Mouse (Mus musculus): ENCODE data around the gene Rmi1.

DNA sequence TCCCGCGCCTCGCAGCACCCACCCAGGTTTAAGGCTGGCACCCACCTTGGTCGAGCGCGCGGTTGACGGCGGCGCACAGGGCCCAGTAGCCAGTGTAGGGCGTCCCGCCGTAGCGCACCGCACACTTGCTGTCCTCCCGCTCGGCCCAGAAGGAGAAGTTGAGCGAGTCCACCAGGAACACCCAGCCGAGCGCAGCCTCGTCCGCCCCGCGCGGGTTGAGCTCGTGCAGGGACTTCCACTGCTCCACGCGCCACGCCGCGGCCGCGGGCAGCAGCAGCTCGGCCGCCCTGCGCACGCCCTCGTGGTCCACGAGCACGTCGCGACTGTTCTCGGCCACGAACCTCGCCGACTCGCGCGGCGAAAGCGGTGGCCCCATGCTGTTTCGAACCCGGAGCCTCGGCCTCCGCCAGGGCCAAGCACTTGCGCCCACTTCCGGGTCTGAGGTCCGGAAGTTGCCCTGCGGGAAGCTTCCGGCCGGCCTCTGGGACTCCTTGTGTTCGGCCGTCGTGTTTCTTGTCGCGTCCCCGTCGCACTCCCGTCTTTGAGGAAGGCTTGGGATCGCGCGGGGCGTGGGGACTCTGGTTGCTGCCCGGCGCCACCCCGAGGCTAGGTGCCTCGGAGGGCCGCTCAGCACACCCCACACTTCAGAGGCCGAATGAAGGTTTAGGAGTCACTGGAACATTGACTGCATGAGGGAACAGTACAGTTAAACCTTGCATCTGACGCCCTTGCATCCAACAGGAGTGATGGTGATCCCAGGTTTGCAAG, 17.1 kb upstream of the Rmi1 start, which contains the start of gene 2210016F16Rik:
- no peak for TF ChIP-seq CTCF (IDR thresholded peaks at IDR 0.05; ENCODE audit: low read depth)
- no peak for TF ChIP-seq EP300 (IDR thresholded peaks at IDR 0.05; ENCODE audit: low read depth)
